Mouse (Mus musculus): Measurements from ENCODE around the gene 4930442H23Rik. TPM values are rescaled to one million over a fixed set of nuclear protein-coding genes. Genes with fewer than 3 reads are reported as not detected.

The 4930442H23Rik gene
- polyA plus RNA-seq, 1 experiment from 2014 or later = not detected

- Histone ChIP-seq H3K9ac (no peak overlapping the region), H3K27me3 (peaks cover 10% of the 10 kb centered on the region; the same call in 1 of the 2 replicates), H3K4me1 (replicated peaks) (0 out of 2 replicates have a peak, but pooled peaks cover 2% of the 10 kb centered on the region), H3K4me2 (no peak overlapping the region), H3K9me3 (replicated peaks) (no peaks in the 10 kb centered on the region), H3K27ac (no peak overlapping the region), H3K4me3 (no peak overlapping the region), H3K36me3 (no peaks in the 10 kb centered on the region)
- 83% methylated on average over 6 of the region's 6 CpGs for WGBS
- no peak for ATAC-seq (replicated peaks; ENCODE audit: insufficient number of reproducible peaks, insufficient read depth, low FRiP score, low read depth)
These were observed 33.2 kb upstream of the 4930442H23Rik start for GRCm38 (mm10) chr10:81216810-81217209.

GRCm38 (mm10) chr10:81216260-81216659 lies 32.6 kb upstream of the 4930442H23Rik start:
- H3K9me3 ChIP-seq (replicated peaks) = no peaks in the 10 kb centered on the region
- H3K27me3 ChIP-seq = peaks cover 10% of the 10 kb centered on the region; the same call in 1 of the 2 replicates
- H3K4me3 ChIP-seq = no peak overlapping the region
- H3K9ac ChIP-seq = no peak overlapping the region
- H3K4me1 ChIP-seq (replicated peaks) = 0 out of 2 replicates have a peak, but pooled peaks cover 2% of the 10 kb centered on the region
- ATAC-seq (replicated peaks; ENCODE audit: insufficient number of reproducible peaks, insufficient read depth, low FRiP score, low read depth) = no peak
- 87% methylated on average over 6 of the region's 6 CpGs for WGBS
- H3K36me3 ChIP-seq = no peaks in the 10 kb centered on the region
- no peak overlapping the region for H3K4me2 ChIP-seq
- no peak overlapping the region for H3K27ac ChIP-seq

GRCm38 (mm10) chr10:81210154-81210553 lies 26.5 kb upstream of the 4930442H23Rik start:
- 94% methylated on average over 5 of the region's 5 CpGs for WGBS
- no peak for ATAC-seq (replicated peaks; ENCODE audit: insufficient number of reproducible peaks, insufficient read depth, low FRiP score, low read depth)
- Histone ChIP-seq H3K9me3 (replicated peaks) (no peaks in the 10 kb centered on the region; the same call in 1 of the 2 replicates), H3K4me3 (no peak overlapping the region), H3K27ac (no peak overlapping the region), H3K36me3 (no peaks in the 10 kb centered on the region), H3K4me2 (no peak overlapping the region), H3K4me1 (replicated peaks) (no peaks in the 10 kb centered on the region), H3K9ac (no peak overlapping the region), H3K27me3 (no peaks in the 10 kb centered on the region)

- Histone ChIP-seq H3K9ac (no peak overlapping the region), H3K27me3 (no peaks in the 10 kb centered on the region), H3K4me3 (no peak overlapping the region), H3K9me3 (replicated peaks) (no peaks in the 10 kb centered on the region), H3K4me1 (replicated peaks) (peaks cover 46% of the 10 kb centered on the region), H3K4me2 (no peak overlapping the region), H3K27ac (peak overlapping the region; percentile 98), H3K36me3 (no peaks in the 10 kb centered on the region)
- WGBS = 57% methylated on average over 4 of the region's 4 CpGs
- no peak for ATAC-seq (replicated peaks; ENCODE audit: insufficient number of reproducible peaks, insufficient read depth, low FRiP score, low read depth)
These were observed 20.5 kb upstream of the 4930442H23Rik start for GRCm38 (mm10) chr10:81204137-81204536.

- H3K4me3 ChIP-seq = no peak overlapping the region
- H3K36me3 ChIP-seq = no peaks in the 10 kb centered on the region
- ATAC-seq (replicated peaks; ENCODE audit: insufficient number of reproducible peaks, insufficient read depth, low FRiP score, low read depth) = no peak
- H3K4me2 ChIP-seq = no peak overlapping the region
- no peaks in the 10 kb centered on the region for H3K27me3 ChIP-seq
- no peak overlapping the region for H3K9ac ChIP-seq
- peaks cover 55% of the 10 kb centered on the region for H3K4me1 ChIP-seq (replicated peaks)
- 55% methylated on average over 8 of the region's 8 CpGs for WGBS
- H3K27ac ChIP-seq = peak overlapping the region; percentile 98
- no peaks in the 10 kb centered on the region for H3K9me3 ChIP-seq (replicated peaks)
These were observed 19.5 kb upstream of the 4930442H23Rik start for GRCm38 (mm10) chr10:81202978-81203720.

GRCm38 (mm10) chr10:81201807-81202758 lies 18.4 kb upstream of the 4930442H23Rik start, which contains the start of gene Nmrk2:
Gene Nmrk2, minus strand, starts transcription at chr10:81202051.
- ATAC-seq (replicated peaks; ENCODE audit: insufficient number of reproducible peaks, insufficient read depth, low FRiP score, low read depth) = peak; percentile 57
- Histone ChIP-seq H3K9ac (peak within 1 kb of the TSS; percentile 43), H3K9me3 (replicated peaks) (no peaks in the 10 kb centered on the region), H3K27ac (peak within 1 kb of the TSS; percentile 98), H3K4me1 (replicated peaks) (peaks cover 62% of the 10 kb centered on the region), H3K4me3 (peak within 1 kb of the TSS; percentile 13), H3K36me3 (no peaks in the 10 kb centered on the region), H3K27me3 (no peaks in the 10 kb centered on the region), H3K4me2 (peak within 1 kb of the TSS; percentile 52)
- 33% methylated on average over 13 of the region's 13 CpGs for WGBS

GRCm38 (mm10) chr10:81200605-81201287 lies 17.1 kb upstream of the 4930442H23Rik start:
- WGBS = 56% methylated on average over 20 of the region's 20 CpGs
- peaks cover 63% of the 10 kb centered on the region for H3K4me1 ChIP-seq (replicated peaks)

GRCm38 (mm10) chr10:81200141-81200540 lies 16.5 kb upstream of the 4930442H23Rik start:
- Histone ChIP-seq H3K9ac (peak overlapping the region; percentile 36), H3K4me1 (replicated peaks) (peaks cover 63% of the 10 kb centered on the region), H3K4me3 (no peak overlapping the region), H3K27me3 (no peaks in the 10 kb centered on the region), H3K4me2 (peak overlapping the region; percentile 52), H3K36me3 (no peaks in the 10 kb centered on the region), H3K27ac (peak overlapping the region; percentile 98), H3K9me3 (replicated peaks) (no peaks in the 10 kb centered on the region)
- 67% methylated on average over 13 of the region's 13 CpGs for WGBS
- no peak for ATAC-seq (replicated peaks; ENCODE audit: insufficient number of reproducible peaks, insufficient read depth, low FRiP score, low read depth)

More at GRCm38 (mm10) chr10:81200605-81201287, 17.1 kb upstream of the 4930442H23Rik start:
- Histone ChIP-seq H3K4me2 (peak overlapping the region; percentile 52), H3K36me3 (no peaks in the 10 kb centered on the region), H3K27ac (peak overlapping the region; percentile 98), H3K9ac (peak overlapping the region; percentile 43), H3K9me3 (replicated peaks) (no peaks in the 10 kb centered on the region), H3K4me3 (no peak overlapping the region), H3K27me3 (no peaks in the 10 kb centered on the region)
- ATAC-seq (replicated peaks; ENCODE audit: insufficient number of reproducible peaks, insufficient read depth, low FRiP score, low read depth) = no peak

GRCm38 (mm10) chr10:81198990-81199389 lies 15.3 kb upstream of the 4930442H23Rik start:
- no peak for ATAC-seq (replicated peaks; ENCODE audit: insufficient number of reproducible peaks, insufficient read depth, low FRiP score, low read depth)
- Histone ChIP-seq H3K36me3 (no peaks in the 10 kb centered on the region), H3K27me3 (no peaks in the 10 kb centered on the region), H3K27ac (peak overlapping the region; percentile 98), H3K4me1 (replicated peaks) (peaks cover 61% of the 10 kb centered on the region), H3K4me2 (peak overlapping the region; percentile 52), H3K4me3 (no peak overlapping the region), H3K9me3 (replicated peaks) (no peaks in the 10 kb centered on the region), H3K9ac (peak overlapping the region; percentile 36)
- WGBS = 75% methylated on average over 6 of the region's 6 CpGs

- H3K27ac ChIP-seq = peak overlapping the region; percentile 98
- H3K9me3 ChIP-seq (replicated peaks) = no peaks in the 10 kb centered on the region
- ATAC-seq (replicated peaks; ENCODE audit: insufficient number of reproducible peaks, insufficient read depth, low FRiP score, low read depth) = no peak
- H3K36me3 ChIP-seq = no peaks in the 10 kb centered on the region
- no peak overlapping the region for H3K4me2 ChIP-seq
- peaks cover 60% of the 10 kb centered on the region for H3K4me1 ChIP-seq (replicated peaks)
- H3K4me3 ChIP-seq = no peak overlapping the region
- peak overlapping the region; percentile 36; the same call in 1 of the 2 replicates for H3K9ac ChIP-seq
- no peaks in the 10 kb centered on the region for H3K27me3 ChIP-seq
- 2% methylated on average over 9 of the region's 9 CpGs for WGBS
These were observed 14.6 kb upstream of the 4930442H23Rik start for GRCm38 (mm10) chr10:81198230-81198629.

Measured in heart, embryonic 15.5 days (tissue).